Mouse (Mus musculus) retina, embryonic 14.5 days (tissue): ENCODE results near the gene Apopt1.

Source experiments
- DNase-seq: peaks from one replicate; pipeline ENCODE4 v3.0.0-alpha.2; 2015; ENCODE audit warnings: low spot score

Apopt1 gene

GRCm38 (mm10) chr12:111747421-111747820 lies 34.4 kb downstream of the Apopt1 start:
- no peak for DNase-seq

DNA sequence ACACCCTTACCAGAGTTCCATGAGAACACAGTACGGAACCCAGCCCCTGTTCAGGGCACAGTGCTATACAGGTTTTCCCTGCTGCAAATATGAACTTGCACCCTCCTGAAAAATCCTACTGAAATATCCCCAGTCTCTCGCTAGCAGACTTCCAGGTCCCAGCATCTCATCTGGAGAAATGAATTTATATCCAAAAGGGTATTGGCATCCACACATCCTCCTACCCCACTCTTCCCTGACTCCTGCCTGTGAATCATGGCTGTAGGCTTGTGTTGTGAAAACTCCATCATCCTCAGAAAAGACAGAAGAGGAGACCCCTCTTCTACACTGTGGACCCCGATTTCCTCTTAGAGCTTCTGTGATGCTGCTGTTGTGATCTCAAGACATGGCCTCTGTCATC lies 37.7 kb downstream of the Apopt1 start:
- DNase-seq = no peak

DNA sequence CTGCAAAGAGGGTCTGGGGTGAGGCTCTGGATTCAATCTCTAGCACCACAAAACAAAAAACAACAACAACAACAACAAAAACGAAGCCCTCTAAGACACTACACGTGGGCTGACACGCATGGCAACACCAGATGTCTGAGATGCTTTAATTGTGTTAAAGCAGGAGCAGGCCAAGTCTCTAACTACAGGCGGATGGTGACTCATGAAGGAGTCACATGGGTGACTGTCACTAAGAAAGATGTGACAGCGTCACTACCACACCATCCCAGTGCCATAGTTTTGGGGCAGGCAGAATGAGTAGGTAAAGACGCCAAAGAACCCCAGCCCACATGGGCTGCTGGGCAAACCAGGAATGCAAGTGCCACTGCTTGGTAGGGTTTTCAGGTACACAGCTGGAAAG lies 39.4 kb downstream of the Apopt1 start:
- no peak for DNase-seq

DNA sequence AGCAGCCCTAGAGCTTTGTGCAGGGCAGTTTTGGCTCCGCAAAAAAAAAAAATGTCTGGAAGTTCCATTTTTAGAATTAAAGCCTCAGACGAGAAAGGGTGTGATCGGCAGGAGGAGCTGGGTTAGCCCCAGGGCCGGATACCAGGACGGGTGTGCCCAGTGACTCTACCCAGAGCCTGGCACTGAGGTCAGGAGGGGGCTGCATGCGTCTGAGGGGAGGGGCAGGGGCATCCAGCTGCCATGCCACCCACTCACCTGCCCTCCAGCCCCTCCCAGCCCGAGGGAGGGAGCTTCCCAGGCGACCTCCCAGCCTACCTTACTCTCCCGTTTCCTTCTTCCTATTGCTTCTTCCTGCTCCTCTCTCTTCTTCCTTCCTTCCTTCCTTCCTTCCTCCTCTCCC lies 40.3 kb downstream of the Apopt1 start:
- DNase-seq = no peak

- no peak for DNase-seq
Measured at GRCm38 (mm10) chr12:111754710-111755109, 41.6 kb downstream of the Apopt1 start.

DNA sequence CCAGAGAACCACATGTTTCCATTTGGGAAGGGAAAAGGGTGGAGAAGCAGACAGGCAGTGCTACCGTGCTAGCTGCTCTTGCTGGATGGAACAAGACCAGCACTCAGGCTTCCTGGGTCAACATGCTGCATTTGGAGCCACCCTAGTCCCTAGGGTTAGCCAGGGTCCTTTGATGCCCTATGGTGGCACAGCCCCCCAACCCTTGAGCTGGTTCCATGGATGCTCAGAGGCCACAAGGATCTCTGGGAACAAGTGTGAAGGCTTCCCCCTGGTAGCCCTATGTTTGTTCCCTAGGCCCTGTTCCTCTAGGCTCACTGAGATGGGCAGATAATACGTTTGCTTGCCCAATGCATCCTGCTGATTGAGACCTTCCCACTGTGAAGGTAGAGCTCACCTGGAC lies 42.2 kb downstream of the Apopt1 start:
- no peak for DNase-seq

- no peak for DNase-seq
Measured at GRCm38 (mm10) chr12:111756082-111756697, 43.1 kb downstream of the Apopt1 start.

GRCm38 (mm10) chr12:111756698-111757082 lies 43.6 kb downstream of the Apopt1 start:
- DNase-seq = no peak

DNA sequence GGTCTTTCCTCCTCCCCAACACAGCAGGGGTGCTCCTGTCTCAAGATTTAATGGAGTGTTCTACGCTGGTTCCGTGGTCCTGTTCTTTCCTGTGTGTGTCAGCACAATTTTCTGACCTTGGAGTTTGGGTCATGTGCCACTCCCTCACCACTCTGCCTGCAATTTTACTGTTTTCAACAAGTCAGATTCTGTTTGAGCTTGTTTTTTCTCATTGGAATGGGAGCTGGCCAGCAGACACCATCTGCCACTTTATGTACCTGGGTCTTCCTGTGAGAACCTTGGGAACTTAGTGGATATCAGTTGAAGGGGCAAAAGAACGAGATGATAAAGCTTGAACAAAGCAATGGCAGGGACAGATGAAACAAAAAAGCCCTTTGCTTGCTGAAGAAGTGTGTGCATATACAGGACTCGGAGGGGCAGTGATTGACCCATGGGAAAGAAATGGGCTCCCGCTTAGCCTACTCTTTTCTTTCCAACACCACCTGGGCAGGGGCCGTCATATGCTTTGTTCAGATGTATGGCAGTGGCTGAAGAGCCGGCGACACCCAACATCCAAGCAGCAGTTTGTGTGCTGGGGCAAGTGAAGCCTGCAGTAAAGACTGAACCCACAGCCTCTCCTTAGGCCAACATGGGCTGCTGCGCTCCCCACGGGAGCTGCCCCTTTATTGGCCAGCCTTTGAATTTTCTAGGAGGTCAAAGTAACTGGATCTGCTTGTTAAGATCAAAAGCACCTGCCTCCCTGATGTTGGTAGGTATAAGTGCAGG lies 44.7 kb downstream of the Apopt1 start:
- no peak for DNase-seq

DNA sequence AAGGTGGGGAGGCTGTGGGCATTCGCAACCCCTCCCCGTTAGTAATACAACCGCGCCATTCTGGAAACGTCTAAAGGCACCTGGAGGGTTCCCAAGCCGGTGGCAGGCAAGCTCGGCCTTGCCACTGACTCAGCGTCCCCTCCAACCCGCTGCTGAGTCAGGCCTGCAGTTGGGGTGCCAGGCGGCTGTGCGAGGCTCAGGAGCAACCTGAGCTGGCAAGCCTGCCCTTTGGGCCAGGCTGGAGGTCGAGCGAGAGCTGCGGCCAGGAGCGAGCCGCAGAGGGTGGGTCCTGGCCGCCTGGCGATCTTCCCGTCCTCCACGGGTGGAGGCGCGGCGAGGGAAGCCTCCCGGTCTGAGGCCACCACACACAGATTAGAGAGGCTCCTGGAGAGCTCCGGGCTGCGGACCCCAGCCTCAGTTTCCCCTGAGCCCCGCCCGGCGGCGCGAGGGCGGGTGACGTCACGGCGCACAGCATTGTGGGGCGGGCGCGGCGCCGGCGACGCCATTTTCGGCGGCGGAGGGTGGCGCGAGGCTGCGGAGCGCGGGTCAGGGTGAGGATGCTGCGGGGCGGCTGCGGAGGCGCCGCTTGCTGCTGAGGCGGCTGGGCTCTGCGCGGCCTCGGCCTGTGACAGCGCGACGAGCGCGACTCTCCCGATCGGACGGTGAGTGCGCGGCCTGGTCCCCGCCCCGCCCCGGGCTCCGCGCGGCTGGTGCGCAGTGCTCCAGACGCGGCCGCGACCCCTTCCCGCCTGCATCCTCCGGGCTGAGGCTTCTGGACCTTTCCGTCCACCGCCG lies 45.5 kb downstream of the Apopt1 start, which contains the start of gene Klc1:
TSS of gene Klc1 (plus strand) at position 469 of the 795 bp plus-strand sequence.
- peak; percentile 82 for DNase-seq

DNA sequence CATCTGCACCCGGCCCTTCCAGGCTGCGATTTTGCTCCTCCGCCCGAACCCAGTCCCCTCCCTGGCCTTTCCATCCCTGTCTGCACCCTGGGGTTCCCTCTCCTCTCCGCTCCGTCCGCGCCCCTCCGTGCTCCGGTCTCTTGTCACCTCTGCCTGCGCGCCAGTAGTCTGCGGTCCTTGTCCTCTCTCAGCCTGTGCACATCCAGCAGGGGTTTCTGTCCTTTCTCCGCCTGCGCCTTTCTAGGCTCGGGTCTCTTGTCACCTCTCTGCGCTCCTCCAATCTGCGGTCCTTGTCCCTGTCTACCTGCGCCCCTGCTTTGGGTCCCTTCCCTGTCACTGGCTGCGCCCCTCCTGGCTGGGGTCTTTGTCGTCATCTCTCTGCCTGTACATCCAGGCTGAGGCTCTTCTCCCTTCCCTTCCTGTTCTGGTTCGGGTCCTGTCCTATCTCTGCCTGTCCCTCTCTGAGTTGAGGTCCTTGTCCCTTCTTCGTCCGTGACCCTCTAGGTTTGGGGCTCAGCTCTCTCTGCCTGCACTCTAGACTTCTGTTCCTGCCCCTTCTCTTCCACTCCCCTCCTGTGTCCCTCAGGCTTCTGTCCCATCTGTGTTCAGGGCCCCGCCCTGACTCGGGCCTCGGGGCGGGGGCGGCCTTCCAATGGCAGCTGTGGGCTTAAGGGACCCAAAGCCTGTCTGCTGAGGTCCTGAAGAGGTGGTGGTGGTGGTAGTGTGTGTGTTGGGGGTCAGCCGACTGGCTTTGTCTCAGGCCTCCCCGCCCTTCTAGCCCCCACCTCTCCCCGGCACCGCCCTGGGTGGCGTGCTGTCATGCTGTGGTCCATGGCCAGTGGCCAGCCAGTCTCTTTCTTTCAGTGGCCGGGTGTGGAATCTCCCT lies 46.4 kb downstream of the Apopt1 start:
- DNase-seq = peak; percentile 68

GRCm38 (mm10) chr12:111760306-111760908 lies 47.3 kb downstream of the Apopt1 start:
- no peak for DNase-seq

- no peak for DNase-seq
Measured at GRCm38 (mm10) chr12:111762620-111763280, 49.7 kb downstream of the Apopt1 start.

DNA sequence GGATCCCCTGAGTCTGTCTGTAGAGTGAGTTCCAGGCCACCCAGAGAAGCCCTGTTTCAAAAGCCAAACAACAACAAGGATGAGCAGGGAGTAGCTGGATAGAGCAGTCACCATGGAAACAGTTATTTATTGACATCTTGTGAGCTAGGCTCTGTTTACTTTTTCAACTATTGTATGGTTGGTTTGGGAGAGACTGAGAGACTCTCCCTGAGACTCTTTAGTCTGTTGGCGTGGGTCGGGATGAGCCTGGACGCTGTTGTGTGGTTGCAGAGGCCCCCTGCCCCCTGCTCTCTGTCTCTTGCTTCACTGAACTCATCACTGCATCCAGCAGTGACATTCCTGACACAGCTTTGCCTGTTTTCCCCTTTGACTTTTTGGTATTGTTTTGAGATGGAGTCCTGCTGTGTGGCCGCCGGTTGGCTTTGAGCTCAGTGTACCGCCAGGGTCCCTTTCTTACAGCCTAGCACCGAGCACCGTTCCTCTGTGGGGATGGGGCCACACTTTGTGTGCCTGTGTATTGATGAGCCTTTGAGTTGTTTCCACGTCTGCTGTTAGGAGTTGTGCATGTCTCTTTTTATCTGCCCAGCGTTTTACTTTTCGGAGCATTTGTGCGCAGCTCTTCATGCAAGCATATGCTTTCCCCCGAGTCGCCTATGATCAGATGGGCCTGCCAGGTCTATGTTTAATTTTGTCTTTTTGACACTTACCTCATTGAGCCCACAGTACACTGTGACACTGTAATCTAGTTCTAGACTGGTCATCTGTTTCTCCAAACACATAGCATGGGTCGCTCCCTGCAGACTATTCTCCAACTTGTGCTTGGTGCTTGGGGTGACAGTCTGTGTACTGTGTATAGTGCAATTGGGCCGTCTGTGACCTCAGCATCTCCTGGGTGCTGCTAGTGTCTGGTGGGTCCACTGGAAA lies 53.5 kb downstream of the Apopt1 start:
- DNase-seq = peak; percentile 81

DNA sequence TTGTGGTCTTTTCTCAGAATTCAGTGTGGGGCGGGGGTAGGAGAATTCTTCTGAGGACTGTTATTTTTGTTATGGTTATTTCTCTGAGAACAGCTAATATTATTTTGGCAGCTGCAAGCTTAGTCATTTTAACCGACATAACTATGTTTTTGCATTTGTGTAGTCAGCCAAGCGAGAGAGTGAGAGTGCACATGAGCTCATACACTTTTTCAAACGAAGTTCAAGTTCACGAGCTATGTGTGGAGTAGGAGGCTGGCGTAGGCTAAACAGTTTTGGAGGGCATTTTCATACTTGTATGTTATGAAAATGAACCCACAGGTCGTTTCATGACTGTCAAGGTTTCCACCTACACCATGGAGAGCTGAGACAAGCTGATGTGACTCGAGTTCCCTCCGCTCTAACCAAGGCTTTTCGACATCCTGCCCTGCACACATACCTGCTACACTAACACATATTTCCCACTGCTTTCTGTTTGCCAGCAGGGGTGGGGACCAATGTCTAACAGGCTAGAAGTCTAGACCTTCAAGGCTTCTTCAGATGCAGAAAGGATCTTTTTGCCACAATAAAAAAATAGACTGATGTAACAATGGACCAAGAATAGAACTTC lies 55.4 kb downstream of the Apopt1 start:
- DNase-seq = no peak

DNA sequence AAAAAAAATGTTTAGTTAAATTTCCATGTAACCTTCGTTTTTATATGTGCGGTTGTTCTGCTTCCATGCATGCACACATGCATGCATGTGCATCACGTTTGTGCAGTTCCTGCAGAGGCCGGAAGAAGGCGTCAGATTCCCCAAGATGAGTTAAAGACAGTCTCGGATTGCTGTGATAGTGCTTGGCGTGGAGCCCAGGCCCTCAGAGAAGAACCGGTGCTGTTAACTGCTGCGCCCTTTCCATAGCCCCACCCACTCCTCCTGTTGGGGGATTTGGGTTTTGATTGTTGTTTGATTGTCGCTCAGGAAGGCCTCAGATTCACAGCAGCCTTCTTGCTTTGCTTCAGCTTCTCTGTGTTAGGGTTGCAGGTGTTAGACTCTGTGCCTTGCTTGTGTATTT lies 56.2 kb downstream of the Apopt1 start:
- peak; percentile 54 for DNase-seq

DNA sequence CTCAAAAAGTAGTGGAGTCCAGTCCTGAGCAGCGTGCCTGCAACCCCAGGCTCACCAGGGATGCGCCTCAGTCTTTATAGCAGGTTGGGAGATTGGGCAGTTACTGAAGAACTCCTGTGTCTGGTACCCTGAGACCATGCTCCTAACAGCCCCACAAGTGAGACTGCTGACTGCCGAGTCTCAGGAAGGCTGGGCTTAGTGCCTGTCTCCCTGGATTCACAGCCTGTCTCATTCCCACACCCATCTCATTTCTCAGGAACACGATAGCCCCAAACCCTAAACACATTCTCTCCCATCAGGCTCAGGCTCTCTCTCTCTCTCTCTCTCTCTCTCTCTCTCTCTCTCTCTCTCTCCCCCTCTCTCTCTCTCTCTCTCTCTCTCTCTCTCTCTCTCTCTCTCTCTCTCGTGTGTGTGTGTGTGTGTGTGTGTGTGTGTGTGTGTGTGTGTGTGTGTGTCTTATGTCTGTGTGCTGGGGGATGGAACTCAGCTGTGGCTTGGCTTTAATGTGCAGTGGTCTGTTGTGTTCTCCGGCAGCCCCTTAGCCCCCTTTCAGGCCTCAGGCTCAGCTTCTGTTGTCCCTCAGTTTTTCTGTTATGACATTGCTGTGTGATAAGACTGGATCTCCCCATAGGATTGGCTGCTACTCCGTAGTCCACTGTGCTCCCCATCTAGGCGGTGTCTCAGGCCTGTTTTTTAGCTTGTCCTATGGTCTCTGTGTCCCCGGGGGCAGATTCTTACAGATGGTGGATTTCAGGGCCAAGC lies 56.9 kb downstream of the Apopt1 start:
- DNase-seq = no peak

GRCm38 (mm10) chr12:111770651-111771050 lies 57.6 kb downstream of the Apopt1 start:
- no peak for DNase-seq

DNA sequence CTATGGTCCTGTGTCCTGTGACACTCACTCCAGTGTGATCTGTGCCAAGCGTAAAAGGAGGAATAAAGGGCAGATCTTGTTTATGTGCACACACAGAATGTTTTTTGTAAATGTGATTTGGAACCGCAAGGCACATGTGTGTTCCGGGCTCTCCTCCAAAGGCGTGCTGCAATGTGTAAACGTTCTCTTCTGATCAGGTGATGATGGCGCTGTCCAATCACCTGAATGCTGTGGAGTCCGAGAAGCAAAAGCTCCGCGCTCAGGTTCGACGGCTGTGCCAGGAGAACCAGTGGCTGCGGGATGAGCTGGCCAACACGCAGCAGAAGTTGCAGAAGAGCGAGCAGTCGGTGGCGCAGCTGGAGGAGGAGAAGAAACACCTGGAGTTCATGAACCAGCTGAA lies 61.1 kb downstream of the Apopt1 start:
- no peak for DNase-seq
